Mouse (Mus musculus) olfactory bulb, adult 2 months (tissue): ENCODE data around the gene Trp53.

Source experiments
- CTCF ChIP-seq: fragments of 200-500 bp; IDR thresholded peaks from 2 replicates; pipeline ENCODE4 v1.5.1; 2012; ENCODE audit warnings: low read depth, mild to moderate bottlenecking, low read length, moderate library complexity; ENCODE audit not compliant: insufficient read depth
- POLR2A ChIP-seq: fragments of 200-500 bp; IDR thresholded peaks from 2 replicates; pipeline ENCODE4 v1.6.1; 2012; ENCODE audit warnings: mild to moderate bottlenecking, low read depth, low read length, moderate library complexity; ENCODE audit not compliant: insufficient read depth

GRCm38 (mm10) chr11:69559183-69559582 lies 21.0 kb upstream of the Trp53 start:
- no peak for TF ChIP-seq CTCF
- no peak for TF ChIP-seq POLR2A
